Mouse (Mus musculus): ENCODE results near the gene Nrbp1. TPM values are rescaled to one million over a fixed set of nuclear protein-coding genes. Genes with fewer than 3 reads are reported as not detected.

Nrbp1 gene
- 169 and 177 TPM in 2 replicates for polyA plus RNA-seq (2015; fragmentation: Nextera tagmentation; extraction: Ambion mirVana)

DNA sequence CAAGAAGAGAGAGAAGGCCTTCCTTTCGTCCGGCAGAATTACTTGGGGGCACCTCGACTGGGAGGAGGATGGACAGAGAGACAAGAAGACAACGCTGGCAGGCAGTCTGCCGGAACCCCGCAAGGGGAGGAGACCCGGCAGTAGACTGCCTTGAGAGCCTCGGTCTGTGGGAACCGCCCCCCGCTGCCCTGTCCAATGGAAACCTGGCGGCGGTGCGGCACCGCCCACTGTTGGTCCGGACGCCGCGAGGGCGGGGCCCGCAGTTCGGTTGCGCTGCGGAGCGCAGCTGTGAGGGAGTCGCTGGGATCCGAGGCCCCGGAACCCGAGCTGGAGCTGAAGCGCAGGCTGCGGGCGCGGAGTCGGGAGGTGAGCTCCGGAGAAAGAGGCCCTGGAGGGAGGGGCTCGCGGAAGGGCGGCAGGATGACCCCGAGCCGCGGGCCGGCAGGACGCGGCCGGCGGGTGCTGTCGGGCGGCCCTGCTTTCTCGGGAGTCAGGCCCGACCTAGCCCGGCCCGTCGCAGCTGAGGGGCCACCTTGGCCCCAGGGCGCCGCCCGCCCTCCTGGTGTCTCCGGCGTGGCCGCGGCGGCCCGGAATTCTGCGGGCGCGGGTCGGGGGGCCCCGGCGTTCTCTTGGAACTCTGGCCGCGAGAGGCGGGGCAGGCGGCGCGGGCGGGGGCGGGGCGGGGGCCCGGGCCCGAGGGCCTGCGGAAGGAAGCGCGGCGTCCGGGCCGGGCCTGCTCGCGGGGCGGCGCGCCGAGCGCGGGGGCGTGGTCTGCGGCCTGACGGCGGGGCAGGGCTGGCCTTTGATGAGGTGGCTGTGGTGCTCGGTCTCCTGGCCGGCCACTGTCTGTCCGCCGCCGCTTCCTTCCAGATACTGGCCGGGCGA is at the start of gene Nrbp1, which contains the start of gene Gm9970:
Gene Nrbp1 (plus strand): TSS at position 228 of the 885 bp plus-strand sequence.
Gene Gm9970 (minus strand): TSS at position 596 of the 885 bp plus-strand sequence.
- peak within 1 kb of the TSS; percentile 89 for H3K9ac ChIP-seq
- H3K4me1 ChIP-seq: peaks cover 8% of the 10 kb centered on the region
- H3K4me2 ChIP-seq: peak within 1 kb of the TSS; percentile 74
- H3K27ac ChIP-seq: peak within 1 kb of the TSS; percentile 97
- no peaks in the 10 kb centered on the region for H3K9me3 ChIP-seq
- H3K27me3 ChIP-seq (replicated peaks): no peaks in the 10 kb centered on the region
- H3K4me3 ChIP-seq: peak within 1 kb of the TSS; percentile 91
- peaks cover 17% of the 10 kb centered on the region for H3K36me3 ChIP-seq (replicated peaks)
- under 1% methylated on average over 83 of the region's 103 CpGs for WGBS
- peak; percentile 99 for ATAC-seq (replicated peaks)

DNA sequence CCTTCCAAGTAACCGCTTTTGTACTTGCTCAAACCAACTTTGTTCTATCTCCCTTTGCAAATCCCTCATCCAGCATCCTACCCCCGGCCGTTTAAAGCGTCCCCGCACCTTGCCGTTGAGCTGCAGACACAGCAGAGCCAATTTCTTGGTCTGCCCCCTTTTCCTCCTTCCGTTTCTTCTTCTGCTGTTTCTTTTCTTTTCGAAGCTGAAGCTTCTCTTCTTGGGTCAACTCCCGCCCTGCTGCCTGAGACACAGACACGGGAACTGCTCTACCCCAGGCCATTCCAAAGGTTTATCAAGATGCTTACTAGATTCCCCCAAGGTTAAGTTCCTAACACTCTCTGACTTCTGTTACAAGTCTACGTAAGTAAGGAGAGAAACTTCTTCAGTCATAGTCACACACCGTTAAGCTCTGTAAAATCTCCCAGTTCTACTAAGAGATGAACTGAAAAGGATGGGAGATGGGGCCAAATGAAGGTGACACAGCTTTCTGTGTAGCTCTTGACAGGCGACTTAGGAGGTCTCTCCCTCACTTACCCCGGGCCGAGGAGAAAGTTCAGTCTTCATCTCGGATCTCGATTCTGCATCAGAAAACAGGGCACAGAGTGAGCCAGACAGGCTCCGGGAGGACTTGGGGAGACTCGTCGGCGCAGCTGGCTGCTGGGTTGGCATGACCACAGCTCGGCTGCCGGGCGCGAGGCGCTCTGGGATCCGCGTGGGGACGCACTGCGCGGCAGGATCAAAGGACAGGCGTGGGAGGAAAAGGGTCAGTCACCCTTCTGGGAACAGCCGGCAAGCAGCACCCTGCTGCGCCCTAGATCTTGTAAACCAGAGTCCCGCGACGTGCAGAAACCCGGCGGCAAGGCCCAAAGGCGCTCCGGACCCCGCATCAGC is 48.4 kb upstream of the Nrbp1 start:
- WGBS: 15% methylated on average over 42 of the region's 42 CpGs

DNA sequence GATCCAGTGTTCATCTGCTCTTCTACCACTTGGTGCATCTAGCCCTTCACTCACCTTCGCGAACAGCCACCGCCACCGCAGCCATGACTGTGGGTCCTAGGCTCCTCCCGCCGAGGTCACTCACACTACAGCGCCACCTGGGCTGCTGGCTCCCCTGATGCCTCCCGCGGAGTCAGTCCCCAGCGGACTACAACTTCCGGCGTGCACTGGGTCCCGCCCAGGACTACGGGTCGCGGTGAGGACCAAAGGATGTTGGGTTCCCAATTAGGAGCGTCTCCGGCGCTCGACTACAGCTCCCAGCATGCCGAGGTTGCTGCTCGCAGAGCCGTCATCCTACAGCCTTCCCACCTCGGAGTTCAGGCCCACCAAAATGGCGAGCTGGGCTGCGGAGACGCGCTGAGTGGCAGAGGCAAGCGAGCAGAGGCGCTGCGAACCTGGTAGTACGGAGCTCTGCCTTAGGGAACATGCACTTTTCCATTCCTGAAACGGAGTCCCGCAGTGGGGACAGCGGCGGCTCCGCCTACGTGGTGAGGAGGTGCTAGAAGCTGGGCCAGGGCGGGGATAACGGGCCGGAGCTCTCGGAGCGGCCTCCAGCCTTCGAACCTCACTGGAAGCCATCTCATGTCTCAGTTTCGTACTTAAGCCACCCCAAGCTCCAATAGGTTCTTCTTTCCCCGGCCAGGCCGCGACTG is 47.6 kb upstream of the Nrbp1 start, which contains the start of the genes Snx17 and Eif2b4:
Gene Snx17 (plus strand): TSS at position 289 of the 692 bp plus-strand sequence.
Gene Eif2b4 (minus strand): TSS at position 492 of the 692 bp plus-strand sequence.
- Histone ChIP-seq H3K4me2 (peak within 1 kb of the TSS; percentile 92), H3K27ac (peak within 1 kb of the TSS; percentile 89), H3K4me1 (peaks cover 23% of the 10 kb centered on the region), H3K36me3 (replicated peaks) (peaks cover 59% of the 10 kb centered on the region), H3K4me3 (peak within 1 kb of the TSS; percentile 95), H3K9me3 (no peaks in the 10 kb centered on the region), H3K27me3 (replicated peaks) (no peaks in the 10 kb centered on the region), H3K9ac (peak within 1 kb of the TSS; percentile 94)
- ATAC-seq (replicated peaks): peak; percentile 97
- WGBS: 0% methylated on average over 48 of the region's 48 CpGs

More for the DNA sequence above, 48.4 kb upstream of the Nrbp1 start:
- Histone ChIP-seq H3K27me3 (replicated peaks) (no peaks in the 10 kb centered on the region), H3K36me3 (replicated peaks) (peaks cover 60% of the 10 kb centered on the region), H3K9ac (peak overlapping the region; percentile 75), H3K27ac (peak overlapping the region; percentile 89), H3K4me2 (peak overlapping the region; percentile 92), H3K4me1 (peaks cover 23% of the 10 kb centered on the region), H3K4me3 (peak overlapping the region; percentile 95), H3K9me3 (no peaks in the 10 kb centered on the region)
- ATAC-seq (replicated peaks): peak; percentile 64

DNA sequence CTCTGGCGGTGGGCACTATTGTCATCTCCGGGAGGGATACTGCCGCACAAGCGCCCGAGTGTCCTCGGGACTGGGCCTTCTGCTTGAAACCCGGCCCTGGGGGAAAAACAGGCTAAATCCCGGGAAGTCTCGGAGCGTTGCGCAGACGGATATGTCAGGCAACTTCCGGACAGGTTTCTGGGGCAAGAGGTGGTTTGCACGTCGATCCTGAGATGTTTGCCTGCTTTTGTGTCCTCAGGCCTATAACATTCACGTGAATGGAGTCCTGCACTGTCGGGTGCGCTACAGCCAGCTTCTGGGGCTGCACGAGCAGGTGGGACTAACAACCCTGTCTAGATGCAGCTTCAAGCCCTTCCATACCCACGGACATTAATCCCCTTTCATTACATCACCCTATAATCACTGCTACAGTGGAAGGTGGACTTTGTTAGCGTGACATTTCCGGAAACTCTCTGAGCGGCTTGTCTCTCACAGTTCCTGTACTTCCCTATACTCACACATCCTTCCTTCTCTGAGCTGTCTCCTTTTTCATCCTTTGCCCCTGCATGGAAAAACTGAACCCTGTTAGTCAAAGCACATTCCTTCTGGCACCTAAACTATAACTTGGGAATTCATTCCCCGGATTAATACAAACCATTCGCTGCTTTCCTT is 46.9 kb upstream of the Nrbp1 start:
- H3K4me1 ChIP-seq: peaks cover 23% of the 10 kb centered on the region
- H3K36me3 ChIP-seq (replicated peaks): peaks cover 59% of the 10 kb centered on the region
- H3K9me3 ChIP-seq: no peaks in the 10 kb centered on the region
- H3K9ac ChIP-seq: peak overlapping the region; percentile 94
- 13% methylated on average over 25 of the region's 25 CpGs for WGBS
- no peaks in the 10 kb centered on the region for H3K27me3 ChIP-seq (replicated peaks)
- H3K4me3 ChIP-seq: peak overlapping the region; percentile 95
- ATAC-seq (replicated peaks): no peak
- peak overlapping the region; percentile 92 for H3K4me2 ChIP-seq
- H3K27ac ChIP-seq: peak overlapping the region; percentile 89

DNA sequence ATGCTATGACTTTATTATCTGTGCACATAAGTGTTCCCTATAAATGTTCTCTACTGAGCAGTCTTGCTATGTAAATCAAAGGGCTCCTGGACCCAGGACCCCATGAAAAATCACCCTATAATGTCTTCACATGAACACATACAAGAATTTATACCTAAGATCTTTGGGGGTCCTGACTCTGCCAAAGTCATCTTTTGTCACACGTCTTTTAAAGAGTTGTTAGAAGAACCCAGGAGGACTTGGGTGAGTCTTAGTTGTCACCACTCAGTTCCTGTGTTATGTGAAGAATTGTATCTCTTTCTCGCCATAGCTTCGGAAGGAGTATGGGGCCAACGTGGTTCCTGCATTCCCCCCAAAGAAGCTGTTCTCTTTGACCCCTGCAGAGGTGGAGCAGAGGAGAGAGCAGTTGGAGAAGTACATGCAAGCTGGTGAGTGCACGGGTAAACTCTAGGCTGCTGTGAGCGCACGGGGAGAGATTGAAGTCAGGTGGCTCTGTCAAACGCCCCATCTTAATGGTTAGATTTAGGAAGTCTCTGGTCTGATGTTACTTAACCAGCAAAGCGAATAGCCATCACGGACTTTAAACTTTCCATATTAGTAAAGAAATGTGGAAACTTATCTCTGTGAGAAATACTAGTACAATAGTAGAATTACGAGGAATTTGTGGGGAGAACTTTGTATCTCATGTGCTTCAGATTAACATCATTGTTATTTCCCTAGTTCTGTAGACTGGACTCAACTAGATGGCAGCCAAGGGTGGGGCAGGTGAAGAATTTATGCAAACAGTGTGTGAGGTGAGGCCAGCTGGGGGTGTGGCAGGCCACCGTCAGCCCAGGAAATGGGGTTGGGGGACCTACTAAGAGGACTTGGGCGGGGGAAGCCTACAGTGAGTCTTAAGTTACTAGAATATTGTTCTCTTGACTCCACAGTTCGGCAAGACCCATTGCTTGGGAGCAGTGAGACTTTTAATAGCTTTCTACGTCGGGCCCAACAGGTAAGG is 45.9 kb upstream of the Nrbp1 start:
- Histone ChIP-seq H3K9me3 (no peaks in the 10 kb centered on the region), H3K4me2 (peak overlapping the region; percentile 92; the same call in 1 of the 2 replicates), H3K9ac (no peak overlapping the region), H3K4me3 (peak overlapping the region; percentile 95; the same call in 1 of the 2 replicates), H3K36me3 (replicated peaks) (peaks cover 62% of the 10 kb centered on the region), H3K4me1 (peaks cover 24% of the 10 kb centered on the region), H3K27me3 (replicated peaks) (no peaks in the 10 kb centered on the region), H3K27ac (no peak overlapping the region)
- whole genome bisulfite sequencing: 94% methylated on average over 16 of the region's 16 CpGs
- ATAC-seq (replicated peaks): no peak

DNA sequence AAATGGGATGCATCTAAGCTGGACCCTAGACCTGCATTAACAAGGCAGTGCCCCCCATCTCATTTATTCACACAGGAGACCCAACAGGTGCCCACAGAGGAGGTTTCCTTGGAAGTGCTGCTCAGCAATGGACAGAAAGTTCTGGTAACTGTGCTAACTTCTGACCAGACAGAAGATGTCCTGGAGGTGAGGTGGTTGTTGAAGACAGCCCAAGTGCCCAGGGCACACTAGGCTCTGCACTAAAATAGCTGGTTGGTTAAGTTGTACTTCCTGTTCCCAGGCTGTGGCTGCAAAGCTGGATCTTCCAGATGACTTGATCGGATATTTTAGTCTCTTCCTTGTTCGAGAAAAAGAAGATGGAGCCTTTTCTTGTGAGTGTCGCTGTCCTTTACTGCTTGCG is 45.0 kb upstream of the Nrbp1 start:
- Histone ChIP-seq H3K4me2 (no peak overlapping the region), H3K27me3 (replicated peaks) (no peaks in the 10 kb centered on the region), H3K4me3 (no peak overlapping the region), H3K27ac (no peak overlapping the region), H3K36me3 (replicated peaks) (peaks cover 60% of the 10 kb centered on the region), H3K4me1 (peaks cover 33% of the 10 kb centered on the region), H3K9ac (no peak overlapping the region), H3K9me3 (peaks cover 4% of the 10 kb centered on the region)
- WGBS: 92% methylated on average over 4 of the region's 4 CpGs
- ATAC-seq (replicated peaks): no peak

DNA sequence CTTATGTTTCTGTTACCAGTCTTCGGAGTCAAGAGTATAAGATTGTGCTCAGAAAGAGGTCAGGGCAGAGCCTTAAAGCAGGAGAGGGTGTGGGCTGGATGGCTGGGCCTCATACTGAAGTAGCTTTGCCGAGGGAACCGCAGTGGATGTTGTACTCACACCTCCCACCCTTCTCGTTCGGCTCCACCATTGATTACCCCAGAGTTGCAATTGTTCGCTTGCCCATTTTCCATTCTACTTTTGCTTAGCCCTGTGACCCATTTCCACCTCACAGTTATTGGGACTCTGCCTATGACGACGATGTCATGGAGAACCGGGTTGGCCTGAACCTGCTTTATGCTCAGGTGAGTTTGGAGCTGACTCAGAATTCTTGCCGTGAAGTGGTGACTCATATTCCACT is 44.5 kb upstream of the Nrbp1 start:
- Histone ChIP-seq H3K9ac (no peak overlapping the region), H3K36me3 (replicated peaks) (peaks cover 56% of the 10 kb centered on the region), H3K27ac (no peak overlapping the region), H3K9me3 (peaks cover 4% of the 10 kb centered on the region), H3K4me3 (no peak overlapping the region), H3K4me1 (peaks cover 38% of the 10 kb centered on the region), H3K27me3 (replicated peaks) (no peaks in the 10 kb centered on the region), H3K4me2 (no peak overlapping the region)
- ATAC-seq (replicated peaks): no peak
- WGBS: 95% methylated on average over 10 of the region's 10 CpGs

DNA sequence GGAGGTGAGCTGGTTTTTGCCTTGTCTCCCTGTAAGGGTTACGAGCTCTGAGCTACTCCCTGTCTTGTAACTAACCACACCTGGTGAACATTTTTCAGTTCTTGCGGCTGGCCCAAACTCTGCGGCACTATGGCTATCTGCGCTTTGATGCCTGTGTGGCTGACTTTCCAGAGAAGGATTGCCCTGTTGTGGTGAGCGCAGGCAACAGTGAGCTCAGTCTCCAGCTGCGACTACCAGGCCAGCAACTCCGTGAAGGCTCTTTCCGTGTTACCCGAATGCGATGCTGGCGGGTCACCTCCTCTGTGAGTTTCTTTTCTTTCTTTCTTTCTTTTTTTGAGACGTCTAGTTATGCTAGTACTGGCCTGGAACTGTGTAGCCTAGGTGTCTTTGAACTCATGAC is 43.6 kb upstream of the Nrbp1 start:
- Histone ChIP-seq H3K27ac (no peak overlapping the region), H3K4me3 (no peak overlapping the region), H3K36me3 (replicated peaks) (peaks cover 55% of the 10 kb centered on the region), H3K9me3 (peaks cover 4% of the 10 kb centered on the region), H3K9ac (no peak overlapping the region), H3K4me1 (peaks cover 34% of the 10 kb centered on the region), H3K4me2 (no peak overlapping the region), H3K27me3 (replicated peaks) (no peaks in the 10 kb centered on the region)
- WGBS: 93% methylated on average over 12 of the region's 12 CpGs
- no peak for ATAC-seq (replicated peaks)

DNA sequence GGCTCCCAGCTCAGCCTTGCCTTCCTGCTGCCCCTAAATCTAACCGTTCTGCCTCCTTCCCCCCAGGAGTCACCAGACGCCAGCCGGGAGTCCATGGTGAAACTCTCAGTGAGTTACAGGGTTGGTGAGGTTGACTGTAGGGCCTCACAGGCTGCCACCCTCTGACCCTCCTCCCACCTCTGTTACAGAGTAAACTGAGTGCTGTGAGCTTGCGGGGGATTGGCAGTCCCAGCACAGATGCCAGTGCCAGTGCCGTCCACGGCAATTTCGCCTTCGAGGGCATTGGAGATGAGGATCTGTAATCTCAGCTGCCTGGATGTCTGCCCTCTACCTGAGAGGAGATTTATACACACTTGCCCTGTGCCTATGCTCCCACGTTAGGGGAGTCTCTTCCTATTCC is 42.5 kb upstream of the Nrbp1 start:
- no peak overlapping the region for H3K9ac ChIP-seq
- no peak overlapping the region for H3K4me3 ChIP-seq
- H3K36me3 ChIP-seq (replicated peaks): peaks cover 60% of the 10 kb centered on the region
- no peak for ATAC-seq (replicated peaks)
- H3K27me3 ChIP-seq (replicated peaks): no peaks in the 10 kb centered on the region
- H3K27ac ChIP-seq: no peak overlapping the region
- 89% methylated on average over 9 of the region's 9 CpGs for WGBS
- peaks cover 38% of the 10 kb centered on the region for H3K4me1 ChIP-seq
- H3K4me2 ChIP-seq: no peak overlapping the region
- H3K9me3 ChIP-seq: peaks cover 4% of the 10 kb centered on the region

DNA sequence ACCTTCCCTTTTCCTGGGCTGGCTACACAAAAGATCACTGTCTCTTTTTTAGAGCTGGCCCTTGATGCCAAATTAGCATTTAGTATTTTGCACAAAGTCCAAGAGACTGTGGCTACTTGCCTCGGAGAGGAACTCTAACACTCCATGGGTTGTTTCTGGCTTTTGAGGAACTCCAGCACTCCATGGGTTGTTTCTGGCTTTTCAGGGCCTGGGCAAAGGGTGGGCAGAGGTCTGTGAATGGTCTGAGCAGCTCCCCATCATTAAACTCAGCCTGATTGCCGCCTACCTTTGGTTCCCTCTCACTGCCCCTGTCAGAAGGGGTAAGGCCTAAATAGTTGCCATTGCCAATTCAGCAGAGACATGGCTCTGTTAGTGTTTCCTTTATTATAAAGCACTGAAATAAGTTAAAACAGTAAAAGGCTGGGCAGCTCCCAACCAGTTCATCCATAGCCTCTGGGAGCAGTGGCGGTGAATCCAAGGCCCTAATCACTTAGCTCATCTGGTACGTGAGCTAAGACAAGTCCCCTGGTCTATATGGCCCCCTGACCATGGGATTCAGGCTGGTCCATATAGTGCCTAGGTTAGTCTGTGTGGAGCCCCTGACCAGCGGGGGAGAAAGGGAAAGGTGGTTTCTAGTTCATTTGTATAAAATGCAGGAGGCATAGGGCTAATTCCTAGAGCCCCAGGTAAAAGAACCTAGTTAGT is 41.9 kb upstream of the Nrbp1 start:
- peaks cover 37% of the 10 kb centered on the region for H3K4me1 ChIP-seq
- H3K4me3 ChIP-seq: no peak overlapping the region
- ATAC-seq (replicated peaks): no peak
- peaks cover 4% of the 10 kb centered on the region for H3K9me3 ChIP-seq
- peaks cover 66% of the 10 kb centered on the region for H3K36me3 ChIP-seq (replicated peaks)
- 82% methylated on average over 5 of the region's 5 CpGs for WGBS
- H3K27ac ChIP-seq: no peak overlapping the region
- no peaks in the 10 kb centered on the region for H3K27me3 ChIP-seq (replicated peaks)
- H3K4me2 ChIP-seq: no peak overlapping the region
- no peak overlapping the region for H3K9ac ChIP-seq

Data from midbrain, embryonic 15.5 days (tissue).